8 mouse cellular contexts compared by ENCODE assay signal in the genomic region with DNA sequence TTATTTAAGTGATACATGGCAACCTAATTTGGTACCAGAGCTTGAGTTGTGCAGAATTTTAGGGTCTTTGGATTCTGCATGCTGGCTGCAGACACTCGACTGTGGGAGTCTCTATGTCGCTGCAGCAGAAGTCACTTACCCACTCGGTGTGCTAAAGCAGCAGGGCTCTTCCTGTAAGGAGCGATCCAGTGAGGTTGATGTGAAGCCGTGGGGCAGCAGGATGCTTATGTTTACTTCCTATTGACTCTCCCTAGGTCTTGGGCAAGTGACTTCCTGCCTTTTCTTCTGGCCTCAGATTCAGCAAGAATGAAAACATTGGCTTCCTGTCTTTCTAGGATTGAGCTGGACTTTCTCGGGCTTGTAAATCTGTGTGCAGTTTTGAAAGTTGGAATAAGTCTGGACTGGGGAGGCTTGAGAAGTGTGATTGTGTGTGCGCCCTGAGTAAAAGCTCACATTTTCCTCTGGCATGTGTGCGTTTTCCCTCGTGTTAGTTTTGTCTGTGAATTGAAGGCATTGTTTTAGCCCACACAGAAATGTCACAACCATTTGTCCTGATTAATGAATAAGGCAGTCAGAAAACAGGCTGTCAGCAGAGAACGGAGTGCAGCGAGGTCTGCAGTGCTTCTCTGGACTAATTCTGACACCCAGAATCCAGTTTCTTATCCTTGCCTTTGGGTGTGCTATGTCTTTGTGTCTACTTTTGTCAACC.
DNase-seq lines count a peak whose midpoint lies in the region; ATAC-seq and TF ChIP-seq lines count a peak whose summit lies in the region.

No protein-coding gene starts in this region.

- H3K4me1 ChIP-seq in hindbrain, embryonic 14.5 days (replicated peaks; ENCODE audit: control insufficient read depth, insufficient read depth, low read length): no peaks in the 10 kb centered on the region
- H3K4me1 ChIP-seq in lung, adult 2 months (ENCODE audit: control insufficient read depth, insufficient read depth, low read length): peaks cover 17% of the 10 kb centered on the region

- ATAC-seq in frontal cortex, adult (ENCODE audit: low TSS enrichment): peak; percentile 18; the same call in 1 of the 2 replicates
- no peak; the same call in 1 of the 2 replicates for ATAC-seq in hindbrain, embryonic 14.5 days (ENCODE audit: low FRiP score)

- H3K4me3 ChIP-seq in hindbrain, embryonic 14.5 days (replicated peaks; ENCODE audit: low read length): no peak overlapping the region
- no peak overlapping the region for H3K4me3 ChIP-seq in lung, adult 2 months (replicated peaks; ENCODE audit: extremely low read depth, low read depth, low read length)

- H3K36me3 ChIP-seq in hindbrain, embryonic 14.5 days (replicated peaks; ENCODE audit: control insufficient read depth, insufficient read depth): no peaks in the 10 kb centered on the region; the same call in 1 of the 2 replicates

- H3K4me2 ChIP-seq in hindbrain, embryonic 14.5 days (replicated peaks): peak overlapping the region; percentile 14; the same call in 1 of the 2 replicates

- H3K9ac ChIP-seq in hindbrain, embryonic 14.5 days: no peak overlapping the region

- 0 out of 2 replicates have a peak overlapping the region, but pooled peaks have one; percentile 26 for H3K27ac ChIP-seq in hindbrain, embryonic 14.5 days

- no peak for DNase-seq in frontal cortex, adult 2 months (ENCODE audit: extremely low spot score in 1 of 2, low spot score in 1 of 2)
- peak; percentile 6 for DNase-seq in T-cell, adult 2 months (ENCODE audit: low spot score)
- no peak for DNase-seq in hindbrain, embryonic 14.5 days (ENCODE audit: low spot score)
- DNase-seq in lung, adult 2 months: no peak
- no peak for DNase-seq in MN1 (ENCODE audit: low spot score)
- DNase-seq in ovary, postnatal 14 days (ENCODE audit: low spot score): no peak
- no peak for DNase-seq in left cerebral cortex, adult 9 months (ENCODE audit: low spot score in 2 of 2)

- no peaks in the 10 kb centered on the region for H3K9me3 ChIP-seq in hindbrain, embryonic 14.5 days (ENCODE audit: control insufficient read depth, low read length)

- TF ChIP-seq CTCF in lung, adult 2 months (IDR thresholded peaks at IDR 0.05; ENCODE audit: insufficient read depth, low read length): no peak

- H3K27me3 ChIP-seq in hindbrain, embryonic 14.5 days (ENCODE audit: control insufficient read depth, insufficient read depth, low read length): no peaks in the 10 kb centered on the region

- WGBS in hindbrain, embryonic 14.5 days: 49% methylated on average over 11 of the region's 11 CpGs
- WGBS in lung, adult 2 months: 22% methylated on average over 11 of the region's 11 CpGs

- TF ChIP-seq POLR2A in lung, adult 2 months (IDR thresholded peaks at IDR 0.05; ENCODE audit: borderline replicate concordance, extremely low read depth, low read depth, low read length): 0 out of 2 replicates have a peak, but pooled peaks have one; percentile 10
